Mouse (Mus musculus): ENCODE data around the gene Rad23a.

GRCm38 (mm10) chr8:84797256-84797797 is 43.1 kb downstream of the Rad23a start:
- no peak for TF ChIP-seq CTCF (IDR thresholded peaks at IDR 0.05)
- no peak for TF ChIP-seq EP300 (IDR thresholded peaks at IDR 0.05)

All from lung, postnatal 0 days (tissue).